Mouse (Mus musculus): ENCODE results near the gene Calcb.

- TF ChIP-seq GATA1 (IDR thresholded peaks at IDR 0.05; ENCODE audit: low read length) (no peak), TAL1 (IDR thresholded peaks at IDR 0.05; ENCODE audit: low read length) (no peak)
Observed at GRCm38 (mm10) chr7:114748239-114748638, 29.8 kb downstream of the Calcb start.

All from erythroblast, embryonic 14.5 days (primary cell).